Mouse (Mus musculus): ENCODE measurements around the gene Gm21093. TPM values are rescaled to one million over a fixed set of nuclear protein-coding genes. Genes with fewer than 3 reads are reported as not detected.
"Not testable (repeated sequence)": the region's sequence is repeated elsewhere in the genome, so short reads cannot be mapped to it uniquely, and the experiment has no call there.

Gene Gm21093
- polyA plus RNA-seq (2015; fragmentation: Nextera tagmentation; extraction: Ambion mirVana), result 0.11 and 0.22 TPM in 2 replicates

DNA sequence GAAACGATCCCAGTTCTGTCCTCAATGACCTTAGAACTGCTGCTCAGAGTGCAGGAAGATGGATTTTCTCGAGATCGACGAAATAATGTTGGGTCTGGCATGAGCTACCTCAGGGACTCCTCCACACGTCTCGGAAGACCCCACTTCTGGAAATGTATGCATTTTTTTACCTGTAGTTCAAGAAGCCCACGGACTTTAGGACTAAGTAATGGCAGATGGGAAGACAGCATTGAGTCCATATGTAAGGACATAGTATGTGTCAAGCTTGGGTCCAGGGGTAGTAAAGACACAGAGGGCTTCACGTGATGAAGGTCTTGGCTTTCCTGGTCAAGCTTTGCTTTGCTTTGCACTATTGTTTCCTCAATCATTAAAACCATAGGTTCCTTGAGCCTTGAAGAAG, at the start of gene Gm21093:
Gene Gm21093, minus strand, starts transcription at position 101 of the 400 bp plus-strand sequence.
- not testable (repeated sequence) for ATAC-seq (ENCODE audit: insufficient number of reproducible peaks, low FRiP score, low TSS enrichment, low read depth); H3K27ac ChIP-seq (replicated peaks); H3K9me3 ChIP-seq (replicated peaks); H3K9ac ChIP-seq; H3K27me3 ChIP-seq; H3K4me1 ChIP-seq; H3K36me3 ChIP-seq; H3K4me2 ChIP-seq (replicated peaks); H3K4me3 ChIP-seq (replicated peaks)
- WGBS, result no CpG with 5 or more reads among the region's 8 CpGs

Other genes starting within 250 kb of the Gm21093 start
- 39.2 and 41.8 TPM in 2 replicates for gene Gm21541, start 131.1 kb downstream of the Gm21093 start, polyA plus RNA-seq (2015; fragmentation: Nextera tagmentation; extraction: Ambion mirVana)
- 2.6 and 3.7 TPM in 2 replicates for gene Gm20878, start 93.2 kb downstream of the Gm21093 start, polyA plus RNA-seq (2015; fragmentation: Nextera tagmentation; extraction: Ambion mirVana)
- 0.28 and 0.34 TPM in 2 replicates for gene Fam205a4, start 68.7 kb downstream of the Gm21093 start, polyA plus RNA-seq (2015; fragmentation: Nextera tagmentation; extraction: Ambion mirVana)
- gene Gm3893, start 56.5 kb upstream of the Gm21093 start, polyA plus RNA-seq (2015; fragmentation: Nextera tagmentation; extraction: Ambion mirVana), result not detected in 2 replicates
- gene Gm13304, start 80.1 kb upstream of the Gm21093 start, polyA plus RNA-seq (2015; fragmentation: Nextera tagmentation; extraction: Ambion mirVana), result 11.0 and 23.4 TPM in 2 replicates
- 0.77 and 0.93 TPM in 2 replicates for gene Gm13306, start 118.7 kb upstream of the Gm21093 start, polyA plus RNA-seq (2015; fragmentation: Nextera tagmentation; extraction: Ambion mirVana)
- 0.63 and 1.5 TPM in 2 replicates for gene Gm13305, start 133.9 kb upstream of the Gm21093 start, polyA plus RNA-seq (2015; fragmentation: Nextera tagmentation; extraction: Ambion mirVana)
- not detected in 2 replicates for gene Gm10600, start 205.9 kb upstream of the Gm21093 start, polyA plus RNA-seq (2015; fragmentation: Nextera tagmentation; extraction: Ambion mirVana)
- not detected in 2 replicates for gene Ccl21b, start 221.0 kb upstream of the Gm21093 start, polyA plus RNA-seq (2015; fragmentation: Nextera tagmentation; extraction: Ambion mirVana)

Data from embryonic facial prominence, embryonic 15.5 days (tissue).